Mouse (Mus musculus) thymus, postnatal 25 days (tissue): ENCODE measurements at regions not wholly inside any gene's neighbourhood (a gene's known extent, or its start where the extent isn't known, plus 50 kb on each side); places are given as distances from the start of the nearest gene placed in this dataset.

Experiments
- DNase-seq: peaks from one replicate; pipeline ENCODE4 v3.0.0; 2022

- DNase-seq: no peak
These were observed 237.7 kb upstream of the Map3k1 start for GRCm38 (mm10) chr13:112046247-112047211.

- DNase-seq: no peak
These were observed 238.6 kb upstream of the Map3k1 start for GRCm38 (mm10) chr13:112047408-112047807.

GRCm38 (mm10) chr13:112047874-112048273 is 239.1 kb upstream of the Map3k1 start:
- DNase-seq: no peak

GRCm38 (mm10) chr13:112048327-112048726 is 239.5 kb upstream of the Map3k1 start:
- no peak for DNase-seq

GRCm38 (mm10) chr13:112050892-112051291 is 237.4 kb upstream of the Ankrd55 start:
- no peak for DNase-seq

GRCm38 (mm10) chr13:112052011-112052410 is 236.2 kb upstream of the Ankrd55 start:
- no peak for DNase-seq

- DNase-seq: no peak
These were observed 235.8 kb upstream of the Ankrd55 start for GRCm38 (mm10) chr13:112052456-112052855.

- DNase-seq: no peak
These were observed 233.3 kb upstream of the Ankrd55 start for GRCm38 (mm10) chr13:112054879-112055371.

- no peak for DNase-seq
These were observed 230.0 kb upstream of the Ankrd55 start for GRCm38 (mm10) chr13:112058218-112058617.

- DNase-seq: no peak
These were observed 229.5 kb upstream of the Ankrd55 start for GRCm38 (mm10) chr13:112058771-112059170.

GRCm38 (mm10) chr13:112062024-112062423 is 226.2 kb upstream of the Ankrd55 start:
- DNase-seq: no peak

- peak; percentile 49 for DNase-seq
These were observed 224.7 kb upstream of the Ankrd55 start for GRCm38 (mm10) chr13:112063409-112064111.

- DNase-seq: no peak
These were observed 223.6 kb upstream of the Ankrd55 start for GRCm38 (mm10) chr13:112064681-112065080.

GRCm38 (mm10) chr13:112067066-112067847 is 221.0 kb upstream of the Ankrd55 start:
- DNase-seq: no peak

- DNase-seq: no peak
These were observed 217.5 kb upstream of the Ankrd55 start for GRCm38 (mm10) chr13:112070757-112071156.

GRCm38 (mm10) chr13:112071209-112071955 is 216.9 kb upstream of the Ankrd55 start:
- no peak for DNase-seq

GRCm38 (mm10) chr13:112071956-112072314 is 216.3 kb upstream of the Ankrd55 start:
- DNase-seq: no peak

GRCm38 (mm10) chr13:112073519-112074406 is 214.5 kb upstream of the Ankrd55 start:
- DNase-seq: no peak

- no peak for DNase-seq
These were observed 212.3 kb upstream of the Ankrd55 start for GRCm38 (mm10) chr13:112075847-112076479.

GRCm38 (mm10) chr13:112078088-112078487 is 210.2 kb upstream of the Ankrd55 start:
- DNase-seq: no peak

- no peak for DNase-seq
These were observed 206.3 kb upstream of the Ankrd55 start for GRCm38 (mm10) chr13:112081935-112082334.
